Mouse (Mus musculus): ENCODE results near the gene Tubb2a.

The Tubb2a gene

DNA sequence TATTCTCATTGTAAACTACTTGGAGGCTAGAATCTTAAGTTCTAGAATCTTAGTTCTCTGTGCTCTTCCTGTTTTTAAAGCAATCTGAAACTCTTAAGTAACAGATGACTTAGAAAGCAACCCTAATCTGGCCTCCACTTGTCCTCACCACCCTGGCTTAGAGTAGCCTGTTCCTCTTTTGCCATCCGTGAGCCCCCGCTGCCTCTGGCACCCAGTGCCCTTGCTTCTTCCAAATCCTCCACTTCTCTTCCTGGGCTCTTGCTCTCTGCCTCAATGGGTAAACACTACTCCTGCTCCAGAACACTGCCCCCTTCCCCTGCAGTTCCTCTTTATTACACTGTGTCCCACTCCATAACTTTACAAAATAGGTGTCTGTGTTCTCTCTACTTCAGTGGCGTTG is 26.1 kb downstream of the Tubb2a start:
- DNase-seq (ENCODE audit: low read depth), result no peak

- no peak for DNase-seq (ENCODE audit: low read depth)
Measured at GRCm38 (mm10) chr13:34050479-34050878, 27.3 kb downstream of the Tubb2a start.

DNA sequence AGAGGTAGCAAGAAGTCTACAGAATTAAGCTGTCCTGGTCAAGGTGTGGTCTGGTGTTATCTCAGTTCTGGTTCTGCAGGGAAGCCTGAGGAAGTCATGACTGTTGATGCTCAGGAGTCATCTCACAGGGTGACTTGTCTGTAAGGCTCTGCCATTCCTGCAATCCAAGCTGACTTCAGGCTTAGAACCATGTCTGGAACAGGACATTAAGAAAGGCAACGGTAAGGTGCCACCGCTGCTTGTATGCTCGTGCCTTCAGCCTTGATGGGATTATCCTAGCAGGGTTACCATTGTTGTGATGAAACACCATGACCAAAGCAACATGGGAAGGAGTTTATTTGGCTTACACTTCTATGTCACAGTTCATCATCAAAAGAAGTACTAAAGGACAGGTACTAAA is 30.3 kb downstream of the Tubb2a start:
- DNase-seq (ENCODE audit: low read depth), result no peak

DNA sequence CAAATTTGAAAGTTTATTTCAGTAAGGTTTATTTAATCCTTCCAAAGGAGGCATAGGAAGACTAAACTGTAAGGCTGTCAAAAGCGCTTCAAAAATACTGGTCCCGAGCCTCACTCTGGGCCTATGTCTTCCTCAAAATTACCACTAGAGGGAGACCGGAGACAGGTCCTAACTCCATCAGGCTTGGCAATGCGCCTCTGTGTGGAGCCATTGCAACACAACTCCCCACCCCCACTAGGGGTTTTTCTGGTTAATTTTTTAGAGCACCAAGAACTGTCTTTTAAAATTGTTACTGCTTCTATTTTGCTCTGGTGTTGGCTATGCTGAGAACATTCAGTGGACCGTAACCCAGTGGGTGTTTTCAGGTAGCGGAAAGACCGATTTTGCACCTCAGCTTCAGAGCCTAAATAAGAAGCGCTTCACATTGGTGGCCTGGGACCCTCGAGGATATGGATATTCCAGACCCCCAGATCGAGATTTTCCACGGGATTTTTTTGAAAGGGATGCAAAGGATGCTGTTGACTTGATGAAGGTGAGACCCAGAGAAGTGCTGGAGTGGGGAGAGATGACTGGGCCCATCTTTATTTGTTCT is 31.3 kb downstream of the Tubb2a start:
- peak; percentile 85 for DNase-seq (ENCODE audit: low read depth)

- no peak for DNase-seq (ENCODE audit: low read depth)
Measured at GRCm38 (mm10) chr13:34045511-34046249, 32.1 kb downstream of the Tubb2a start.

- peak; percentile 32 for DNase-seq (ENCODE audit: low read depth)
Measured at GRCm38 (mm10) chr13:34043716-34044393, 34.0 kb downstream of the Tubb2a start.

DNA sequence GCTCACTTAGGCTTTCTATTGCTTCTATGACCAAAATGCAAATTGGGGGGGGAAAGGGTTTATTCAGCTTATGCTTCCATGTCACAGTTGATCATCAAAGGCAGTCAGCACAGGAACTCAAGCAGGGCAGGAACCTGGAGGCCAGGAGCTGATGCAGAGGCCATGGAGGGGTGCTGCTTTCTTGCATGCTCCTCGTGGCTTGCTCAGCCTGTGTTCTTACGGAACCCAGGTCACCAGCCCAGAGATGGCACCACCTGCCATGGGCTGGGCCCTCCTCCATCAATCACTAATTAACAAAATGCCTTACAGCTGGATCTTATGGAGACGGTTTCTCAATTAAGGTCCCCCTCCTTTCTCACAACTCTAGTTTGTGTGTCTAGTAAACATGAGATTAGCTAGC is 37.7 kb downstream of the Tubb2a start:
- no peak for DNase-seq (ENCODE audit: low read depth)

DNA sequence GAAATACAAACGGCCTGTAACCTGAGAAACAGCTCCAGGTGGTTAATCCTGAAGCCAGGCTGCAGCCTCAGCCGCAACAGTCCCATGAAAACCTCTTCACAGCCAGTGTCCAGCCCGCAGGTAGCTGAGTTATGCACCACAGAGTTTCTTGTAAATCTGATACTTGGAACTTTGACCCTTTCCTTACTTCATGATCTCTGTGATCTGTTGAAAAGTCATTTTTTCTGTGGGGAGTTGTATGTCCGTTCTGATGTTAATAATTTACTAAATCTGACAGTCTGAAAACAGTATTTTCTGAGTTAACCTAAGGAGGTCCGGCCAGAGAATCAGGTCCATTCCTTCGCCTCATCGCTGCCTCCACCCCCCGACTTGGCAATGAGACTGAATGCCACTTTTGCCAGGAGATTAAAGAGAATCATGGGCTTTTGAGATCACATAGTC is 38.9 kb downstream of the Tubb2a start:
- DNase-seq (ENCODE audit: low read depth), result no peak

- no peak for DNase-seq (ENCODE audit: low read depth)
Measured at GRCm38 (mm10) chr13:34038056-34038432, 39.8 kb downstream of the Tubb2a start.

GRCm38 (mm10) chr13:34037172-34038055 is 40.4 kb downstream of the Tubb2a start, which contains the start of gene Bphl:
Bphl (plus strand) TSS chr13:34037597.
- peak; percentile 94 for DNase-seq (ENCODE audit: low read depth)

DNA sequence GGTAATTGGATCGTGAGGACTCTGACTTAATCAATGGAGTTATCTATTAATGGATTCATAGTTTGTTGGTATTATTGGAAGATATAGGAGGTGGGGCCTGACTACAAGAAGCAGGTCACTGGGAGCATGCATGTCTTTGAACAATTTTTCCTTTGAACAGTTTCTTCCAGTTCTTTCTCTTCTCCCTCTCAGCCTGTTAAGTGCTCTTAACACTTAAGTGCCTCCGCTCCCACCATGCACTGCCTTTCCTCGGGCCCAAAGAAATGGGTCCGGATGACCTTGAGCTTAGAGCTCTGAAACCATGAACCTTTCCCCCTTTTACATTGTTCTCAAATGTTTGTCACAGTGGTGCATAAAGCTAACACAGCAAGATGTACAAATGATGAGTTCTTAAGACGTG is 41.1 kb downstream of the Tubb2a start:
- DNase-seq (ENCODE audit: low read depth), result no peak

DNA sequence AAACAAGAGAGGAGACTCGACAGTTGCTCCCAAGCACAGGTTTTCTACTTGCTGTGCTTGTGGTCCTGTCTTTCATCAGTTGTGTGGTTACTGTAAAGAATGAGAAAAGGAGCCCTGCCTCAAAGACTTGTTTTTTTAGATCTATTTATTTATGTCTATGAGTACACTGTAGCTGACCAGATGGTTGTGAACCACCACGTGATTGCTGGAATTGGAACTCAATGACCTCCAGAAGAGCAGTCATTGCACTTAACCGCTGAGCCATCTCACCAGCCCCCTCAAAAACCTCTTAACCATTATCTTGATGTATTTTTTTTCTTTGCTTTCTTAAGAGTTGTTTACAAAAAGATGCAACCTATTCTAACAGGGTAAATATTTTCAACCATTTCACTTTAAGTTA is 42.4 kb downstream of the Tubb2a start:
- DNase-seq (ENCODE audit: low read depth), result no peak

- peak; percentile 91 for DNase-seq (ENCODE audit: low read depth)
Measured at GRCm38 (mm10) chr13:34032041-34032440, 45.8 kb downstream of the Tubb2a start.

All from 416B (cell line).